Mouse (Mus musculus): ENCODE data around the gene Frmd4b. TPM values are rescaled to one million over a fixed set of nuclear protein-coding genes. Genes with fewer than 3 reads are reported as not detected.

Frmd4b gene
- polyA plus RNA-seq, 1 experiment from 2014 or later, result 15.8 TPM

- Histone ChIP-seq H3K4me1 (ENCODE audit: control insufficient read depth, insufficient read depth, low read length) (no peaks in the 10 kb centered on the region), H3K4me3 (ENCODE audit: low read depth, low read length) (no peak overlapping the region), H3K27ac (replicated peaks; ENCODE audit: low read depth, low read length) (no peak overlapping the region), H3K36me3 (replicated peaks; ENCODE audit: control insufficient read depth, insufficient read depth, low read depth, low read length) (no peaks in the 10 kb centered on the region), H3K4me2 (ENCODE audit: low read depth, low read length) (no peak overlapping the region), H3K9ac (replicated peaks; ENCODE audit: low read length) (no peak overlapping the region), H3K27me3 (ENCODE audit: control insufficient read depth, insufficient read depth, low read length) (no peaks in the 10 kb centered on the region), H3K9me3 (replicated peaks; ENCODE audit: control insufficient read depth, low read length) (no peaks in the 10 kb centered on the region)
- ATAC-seq (replicated peaks; ENCODE audit: insufficient number of reproducible peaks, low FRiP score, low TSS enrichment, low read depth) (no peak), DNase-seq (ENCODE audit: low spot score) (no peak)
- WGBS, result 79% methylated on average over 5 of the region's 5 CpGs
Observed at GRCm38 (mm10) chr6:97590230-97590629, 27.1 kb downstream of the Frmd4b start.

- no peak for DNase-seq (ENCODE audit: low spot score)
- WGBS, result 87% methylated on average over 3 of the region's 3 CpGs
- no peaks in the 10 kb centered on the region for H3K27me3 ChIP-seq (ENCODE audit: control insufficient read depth, insufficient read depth, low read length)
- no peak overlapping the region for H3K4me2 ChIP-seq (ENCODE audit: low read depth, low read length)
- no peak overlapping the region for H3K27ac ChIP-seq (replicated peaks; ENCODE audit: low read depth, low read length)
- H3K9ac ChIP-seq (replicated peaks; ENCODE audit: low read length), result no peak overlapping the region
- H3K4me1 ChIP-seq (ENCODE audit: control insufficient read depth, insufficient read depth, low read length), result no peaks in the 10 kb centered on the region
- H3K9me3 ChIP-seq (replicated peaks; ENCODE audit: control insufficient read depth, low read length), result no peaks in the 10 kb centered on the region
- no peak overlapping the region for H3K4me3 ChIP-seq (ENCODE audit: low read depth, low read length)
- H3K36me3 ChIP-seq (replicated peaks; ENCODE audit: control insufficient read depth, insufficient read depth, low read depth, low read length), result no peaks in the 10 kb centered on the region
- ATAC-seq (replicated peaks; ENCODE audit: insufficient number of reproducible peaks, low FRiP score, low TSS enrichment, low read depth), result no peak
Observed at GRCm38 (mm10) chr6:97589581-97589980, 27.8 kb downstream of the Frmd4b start.

GRCm38 (mm10) chr6:97589031-97589430 lies 28.3 kb downstream of the Frmd4b start:
- ATAC-seq (replicated peaks; ENCODE audit: insufficient number of reproducible peaks, low FRiP score, low TSS enrichment, low read depth) (no peak), DNase-seq (ENCODE audit: low spot score) (no peak)

GRCm38 (mm10) chr6:97586606-97587005 lies 30.7 kb downstream of the Frmd4b start:
- Histone ChIP-seq H3K9ac (replicated peaks; ENCODE audit: low read length) (no peak overlapping the region), H3K9me3 (replicated peaks; ENCODE audit: control insufficient read depth, low read length) (no peaks in the 10 kb centered on the region), H3K27me3 (ENCODE audit: control insufficient read depth, insufficient read depth, low read length) (no peaks in the 10 kb centered on the region), H3K4me3 (ENCODE audit: low read depth, low read length) (no peak overlapping the region), H3K4me2 (ENCODE audit: low read depth, low read length) (no peak overlapping the region), H3K27ac (replicated peaks; ENCODE audit: low read depth, low read length) (no peak overlapping the region), H3K36me3 (replicated peaks; ENCODE audit: control insufficient read depth, insufficient read depth, low read depth, low read length) (no peaks in the 10 kb centered on the region), H3K4me1 (ENCODE audit: control insufficient read depth, insufficient read depth, low read length) (no peaks in the 10 kb centered on the region)
- no peak for DNase-seq (ENCODE audit: low spot score)
- ATAC-seq (replicated peaks; ENCODE audit: insufficient number of reproducible peaks, low FRiP score, low TSS enrichment, low read depth), result no peak

More at GRCm38 (mm10) chr6:97589031-97589430, 28.3 kb downstream of the Frmd4b start:
- Histone ChIP-seq H3K27ac (replicated peaks; ENCODE audit: low read depth, low read length) (no peak overlapping the region), H3K9me3 (replicated peaks; ENCODE audit: control insufficient read depth, low read length) (no peaks in the 10 kb centered on the region), H3K27me3 (ENCODE audit: control insufficient read depth, insufficient read depth, low read length) (no peaks in the 10 kb centered on the region), H3K4me1 (ENCODE audit: control insufficient read depth, insufficient read depth, low read length) (no peaks in the 10 kb centered on the region), H3K4me3 (ENCODE audit: low read depth, low read length) (no peak overlapping the region), H3K4me2 (ENCODE audit: low read depth, low read length) (no peak overlapping the region), H3K36me3 (replicated peaks; ENCODE audit: control insufficient read depth, insufficient read depth, low read depth, low read length) (no peaks in the 10 kb centered on the region), H3K9ac (replicated peaks; ENCODE audit: low read length) (no peak overlapping the region)
- WGBS, result 79% methylated on average over 7 of the region's 7 CpGs

- H3K4me2 ChIP-seq (ENCODE audit: low read depth, low read length), result no peak overlapping the region
- H3K9ac ChIP-seq (replicated peaks; ENCODE audit: low read length), result no peak overlapping the region
- ATAC-seq (replicated peaks; ENCODE audit: insufficient number of reproducible peaks, low FRiP score, low TSS enrichment, low read depth) (no peak), DNase-seq (ENCODE audit: low spot score) (no peak)
- H3K27ac ChIP-seq (replicated peaks; ENCODE audit: low read depth, low read length), result no peak overlapping the region
- H3K4me3 ChIP-seq (ENCODE audit: low read depth, low read length), result no peak overlapping the region
- 68% methylated on average over 8 of the region's 8 CpGs for WGBS
- no peaks in the 10 kb centered on the region for H3K4me1 ChIP-seq (ENCODE audit: control insufficient read depth, insufficient read depth, low read length)
- H3K27me3 ChIP-seq (ENCODE audit: control insufficient read depth, insufficient read depth, low read length), result no peaks in the 10 kb centered on the region
- no peaks in the 10 kb centered on the region for H3K9me3 ChIP-seq (replicated peaks; ENCODE audit: control insufficient read depth, low read length)
- no peaks in the 10 kb centered on the region for H3K36me3 ChIP-seq (replicated peaks; ENCODE audit: control insufficient read depth, insufficient read depth, low read depth, low read length)
Observed at GRCm38 (mm10) chr6:97586024-97586423, 31.3 kb downstream of the Frmd4b start.

- Histone ChIP-seq H3K9ac (replicated peaks; ENCODE audit: low read length) (no peak overlapping the region), H3K4me3 (ENCODE audit: low read depth, low read length) (no peak overlapping the region), H3K4me1 (ENCODE audit: control insufficient read depth, insufficient read depth, low read length) (no peaks in the 10 kb centered on the region), H3K27ac (replicated peaks; ENCODE audit: low read depth, low read length) (no peak overlapping the region), H3K9me3 (replicated peaks; ENCODE audit: control insufficient read depth, low read length) (no peaks in the 10 kb centered on the region), H3K4me2 (ENCODE audit: low read depth, low read length) (no peak overlapping the region), H3K27me3 (ENCODE audit: control insufficient read depth, insufficient read depth, low read length) (no peaks in the 10 kb centered on the region), H3K36me3 (replicated peaks; ENCODE audit: control insufficient read depth, insufficient read depth, low read depth, low read length) (no peaks in the 10 kb centered on the region)
- DNase-seq (ENCODE audit: low spot score), result no peak
- 53% methylated on average over 8 of the region's 8 CpGs for WGBS
- ATAC-seq (replicated peaks; ENCODE audit: insufficient number of reproducible peaks, low FRiP score, low TSS enrichment, low read depth), result no peak
Observed at GRCm38 (mm10) chr6:97582748-97583147, 34.6 kb downstream of the Frmd4b start.

GRCm38 (mm10) chr6:97581941-97582340 lies 35.4 kb downstream of the Frmd4b start:
- H3K27me3 ChIP-seq (ENCODE audit: control insufficient read depth, insufficient read depth, low read length), result no peaks in the 10 kb centered on the region
- DNase-seq (ENCODE audit: low spot score), result no peak
- H3K27ac ChIP-seq (replicated peaks; ENCODE audit: low read depth, low read length), result no peak overlapping the region
- H3K9ac ChIP-seq (replicated peaks; ENCODE audit: low read length), result no peak overlapping the region
- no peaks in the 10 kb centered on the region for H3K4me1 ChIP-seq (ENCODE audit: control insufficient read depth, insufficient read depth, low read length)
- no peak for ATAC-seq (replicated peaks; ENCODE audit: insufficient number of reproducible peaks, low FRiP score, low TSS enrichment, low read depth)
- H3K9me3 ChIP-seq (replicated peaks; ENCODE audit: control insufficient read depth, low read length), result no peaks in the 10 kb centered on the region
- H3K4me2 ChIP-seq (ENCODE audit: low read depth, low read length), result no peak overlapping the region
- 73% methylated on average over 7 of the region's 7 CpGs for WGBS
- no peaks in the 10 kb centered on the region for H3K36me3 ChIP-seq (replicated peaks; ENCODE audit: control insufficient read depth, insufficient read depth, low read depth, low read length)
- no peak overlapping the region for H3K4me3 ChIP-seq (ENCODE audit: low read depth, low read length)

- DNase-seq (ENCODE audit: low spot score) (no peak), ATAC-seq (replicated peaks; ENCODE audit: insufficient number of reproducible peaks, low FRiP score, low TSS enrichment, low read depth) (no peak)
- WGBS, result 97% methylated on average over 2 of the region's 2 CpGs
Observed at GRCm38 (mm10) chr6:97580479-97581030, 36.8 kb downstream of the Frmd4b start.

More at GRCm38 (mm10) chr6:97580479-97581030, 36.8 kb downstream of the Frmd4b start:
- H3K27ac ChIP-seq (replicated peaks; ENCODE audit: low read depth, low read length), result no peak overlapping the region
- H3K4me1 ChIP-seq (ENCODE audit: control insufficient read depth, insufficient read depth, low read length), result no peaks in the 10 kb centered on the region
- H3K27me3 ChIP-seq (ENCODE audit: control insufficient read depth, insufficient read depth, low read length), result no peaks in the 10 kb centered on the region
- no peak overlapping the region for H3K9ac ChIP-seq (replicated peaks; ENCODE audit: low read length)
- no peaks in the 10 kb centered on the region for H3K9me3 ChIP-seq (replicated peaks; ENCODE audit: control insufficient read depth, low read length)
- no peak overlapping the region for H3K4me2 ChIP-seq (ENCODE audit: low read depth, low read length)
- no peak overlapping the region for H3K4me3 ChIP-seq (ENCODE audit: low read depth, low read length)
- H3K36me3 ChIP-seq (replicated peaks; ENCODE audit: control insufficient read depth, insufficient read depth, low read depth, low read length), result no peaks in the 10 kb centered on the region

Data from embryonic facial prominence, embryonic 11.5 days (tissue).